Mouse (Mus musculus) bone marrow macrophage, adult 2 months (primary cell): Measurements from ENCODE around the gene Cd8a.

ENCODE experiments used
- CTCF ChIP-seq: IDR thresholded peaks from 2 replicates; pipeline ENCODE4 v1.5.1; 2012; ENCODE audit warnings: low read depth, mild to moderate bottlenecking, low read length, moderate library complexity
- POLR2A ChIP-seq: IDR thresholded peaks from 2 replicates; pipeline ENCODE4 v1.6.1; 2012; ENCODE audit warnings: mild to moderate bottlenecking, low read depth, low read length, borderline replicate concordance

- TF ChIP-seq CTCF = no peak
- TF ChIP-seq POLR2A = no peak
Observed at GRCm38 (mm10) chr6:71396761-71397160, 23.5 kb downstream of the Cd8a start.
